Mouse (Mus musculus): Measurements from ENCODE around the gene Glis1. TPM values are rescaled to one million over a fixed set of nuclear protein-coding genes. Genes with fewer than 3 reads are reported as not detected.

Gene Glis1
- polyA plus RNA-seq, 1 experiment, result 0.40 TPM

DNA sequence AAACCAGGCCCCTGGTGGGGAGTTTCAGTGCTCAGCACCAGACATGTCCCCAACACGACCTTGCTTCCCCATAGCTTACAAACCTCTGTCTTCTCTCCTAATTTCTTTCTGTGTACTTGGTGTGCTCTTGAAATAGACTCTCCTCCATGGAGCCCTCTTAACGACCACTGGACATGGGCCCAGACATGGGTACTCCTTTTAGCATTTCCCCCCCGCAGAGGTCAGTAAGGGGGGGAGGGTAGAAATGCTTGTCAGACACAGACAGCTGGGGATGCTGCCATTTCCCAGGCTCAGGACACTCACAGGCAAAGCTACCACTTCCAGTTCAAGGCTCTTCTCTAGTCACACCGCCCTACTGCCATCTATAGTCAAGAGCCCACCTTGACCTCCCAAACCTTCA, 207.2 kb downstream of the Glis1 start:
- H3K36me3 ChIP-seq (ENCODE audit: control insufficient read depth, insufficient read depth), result no peaks in the 10 kb centered on the region
- H3K27me3 ChIP-seq (ENCODE audit: control insufficient read depth, insufficient read depth, insufficient read length), result peaks cover 15% of the 10 kb centered on the region
- no peaks in the 10 kb centered on the region for H3K79me2 ChIP-seq (ENCODE audit: control insufficient read depth, insufficient read depth)
- H3ac ChIP-seq (ENCODE audit: control insufficient read depth, insufficient read length, low read depth), result no peak overlapping the region
- no peak overlapping the region for H3K4me3 ChIP-seq (ENCODE audit: insufficient read depth, poor library complexity, severe bottlenecking)
- H3K79me3 ChIP-seq (ENCODE audit: low read depth), result no peaks in the 10 kb centered on the region
- TF ChIP-seq USF1 (IDR thresholded peaks at IDR 0.05; ENCODE audit: low read depth), result no peak
- TF ChIP-seq MAX (IDR thresholded peaks at IDR 0.05), result no peak
- TF ChIP-seq MYOG (IDR thresholded peaks at IDR 0.05; ENCODE audit: control insufficient read depth, extremely low read depth, insufficient read length), result no peak

DNA sequence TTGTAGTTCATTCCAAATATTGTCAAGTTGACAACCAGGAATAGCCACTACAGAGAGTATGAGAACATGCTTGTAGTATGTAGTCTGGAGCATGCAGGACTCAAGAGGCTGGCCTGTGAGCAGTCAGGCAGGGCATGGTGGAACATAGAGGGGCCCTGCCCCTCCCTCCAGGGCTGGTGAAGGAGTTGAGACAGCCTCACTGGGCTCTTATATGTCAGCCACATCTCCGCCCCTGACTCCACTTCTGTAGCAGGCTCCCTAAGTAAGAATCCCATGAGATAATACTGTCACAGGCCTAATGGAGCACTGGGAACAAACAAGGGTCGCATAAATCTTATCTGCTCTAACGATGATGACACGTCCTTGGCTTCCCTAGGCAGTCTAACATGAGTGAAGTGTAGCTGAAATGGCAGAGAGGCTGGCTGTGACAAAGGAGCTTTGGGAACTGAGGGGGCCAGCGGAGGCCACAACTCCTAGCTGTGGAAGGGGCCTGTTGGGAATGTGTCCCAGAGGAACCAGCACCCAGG, 214.6 kb downstream of the Glis1 start:
- Histone ChIP-seq H3K36me3 (ENCODE audit: control insufficient read depth, insufficient read depth) (no peaks in the 10 kb centered on the region), H3ac (ENCODE audit: control insufficient read depth, insufficient read length, low read depth) (no peak overlapping the region), H3K79me3 (ENCODE audit: low read depth) (no peaks in the 10 kb centered on the region), H3K4me3 (ENCODE audit: insufficient read depth, poor library complexity, severe bottlenecking) (no peak overlapping the region), H3K27me3 (ENCODE audit: control insufficient read depth, insufficient read depth, insufficient read length) (peaks cover 14% of the 10 kb centered on the region), H3K79me2 (ENCODE audit: control insufficient read depth, insufficient read depth) (no peaks in the 10 kb centered on the region)
- TF ChIP-seq MAX (IDR thresholded peaks at IDR 0.05), result no peak

DNA sequence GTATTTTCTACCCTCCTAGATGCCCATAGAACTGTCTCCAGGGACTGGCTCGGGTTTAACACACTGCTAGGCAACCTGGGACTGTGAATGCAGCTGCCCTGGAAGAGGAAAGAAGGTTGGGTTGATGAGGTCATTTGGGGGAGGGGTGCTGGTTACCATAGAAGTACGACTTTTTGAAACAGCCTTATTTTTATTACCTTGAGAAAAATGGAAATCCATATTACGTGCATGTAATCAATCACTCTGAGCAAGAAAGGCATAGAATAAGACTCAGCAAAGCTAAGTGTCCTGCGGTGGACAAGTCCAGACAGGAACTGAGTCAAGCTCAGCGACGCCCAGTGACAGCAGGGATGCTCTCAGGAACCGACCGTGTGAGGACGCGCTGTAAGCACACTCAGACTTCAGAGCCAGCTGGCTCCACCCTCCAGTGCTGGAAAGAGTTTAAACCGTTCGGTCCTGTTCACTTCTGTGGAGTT, 216.7 kb downstream of the Glis1 start:
- Histone ChIP-seq H3K79me2 (ENCODE audit: control insufficient read depth, insufficient read depth) (no peaks in the 10 kb centered on the region), H3K79me3 (ENCODE audit: low read depth) (no peaks in the 10 kb centered on the region), H3K27me3 (ENCODE audit: control insufficient read depth, insufficient read depth, insufficient read length) (peaks cover 33% of the 10 kb centered on the region), H3K4me3 (ENCODE audit: insufficient read depth, poor library complexity, severe bottlenecking) (no peak overlapping the region), H3ac (ENCODE audit: control insufficient read depth, insufficient read length, low read depth) (no peak overlapping the region), H3K36me3 (ENCODE audit: control insufficient read depth, insufficient read depth) (no peaks in the 10 kb centered on the region)
- no peak for TF ChIP-seq MYOD1 (IDR thresholded peaks at IDR 0.05; ENCODE audit: control insufficient read depth, insufficient read length, low read depth)
- no peak for TF ChIP-seq CEBPB (IDR thresholded peaks at IDR 0.05; ENCODE audit: low read depth)
- no peak for TF ChIP-seq USF1 (IDR thresholded peaks at IDR 0.05; ENCODE audit: low read depth)
- no peak for TF ChIP-seq MAX (IDR thresholded peaks at IDR 0.05)
- TF ChIP-seq FOSL1 (IDR thresholded peaks at IDR 0.05; ENCODE audit: insufficient read depth, low read length, poor library complexity, severe bottlenecking), result no peak
- TF ChIP-seq MYOG (IDR thresholded peaks at IDR 0.05; ENCODE audit: control insufficient read depth, extremely low read depth, insufficient read length), result no peak
- TF ChIP-seq CTCF (IDR thresholded peaks at IDR 0.05; ENCODE audit: control insufficient read depth, insufficient read depth, insufficient read length), result no peak

DNA sequence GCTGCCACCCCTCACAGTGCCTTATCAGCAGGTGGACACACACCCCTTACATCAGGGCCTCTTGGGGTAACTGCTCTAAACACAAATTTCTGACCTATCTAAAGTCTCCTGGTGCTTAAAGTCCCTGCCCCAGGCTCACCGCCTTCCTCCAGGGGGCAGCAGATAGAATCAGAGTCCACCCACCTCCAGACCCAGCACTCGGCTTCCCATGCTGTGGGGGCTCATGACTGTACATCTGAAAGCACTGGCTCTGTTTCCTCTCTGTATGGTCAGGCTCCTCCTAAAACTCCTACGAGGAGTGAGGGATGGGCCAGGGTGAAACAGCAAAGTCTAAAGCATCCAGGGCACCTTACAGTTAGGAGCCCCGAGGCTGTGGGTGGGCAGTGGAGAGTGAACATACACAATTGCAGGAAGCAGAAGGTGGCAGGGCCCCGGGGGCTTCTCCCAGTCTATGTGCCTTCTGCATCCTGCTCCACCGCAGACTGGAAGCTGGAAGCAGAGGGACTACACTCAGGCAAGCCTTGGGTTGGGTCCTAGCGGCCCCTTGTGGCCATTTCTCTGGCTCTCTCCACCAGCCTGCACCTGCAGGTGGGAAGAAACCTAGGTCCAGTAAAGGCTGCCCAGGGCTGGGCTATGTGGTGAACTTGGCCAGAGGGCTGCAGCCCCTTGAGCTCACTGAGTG, 218.3 kb downstream of the Glis1 start:
- no peak overlapping the region for H3ac ChIP-seq (ENCODE audit: control insufficient read depth, insufficient read length, low read depth)
- no peaks in the 10 kb centered on the region for H3K36me3 ChIP-seq (ENCODE audit: control insufficient read depth, insufficient read depth)
- TF ChIP-seq FOSL1 (IDR thresholded peaks at IDR 0.05; ENCODE audit: insufficient read depth, low read length, poor library complexity, severe bottlenecking) (no peak), CTCF (IDR thresholded peaks at IDR 0.05; ENCODE audit: control insufficient read depth, insufficient read depth, insufficient read length) (peak; percentile 80)
- H3K27me3 ChIP-seq (ENCODE audit: control insufficient read depth, insufficient read depth, insufficient read length), result peaks cover 35% of the 10 kb centered on the region
- H3K79me2 ChIP-seq (ENCODE audit: control insufficient read depth, insufficient read depth), result no peaks in the 10 kb centered on the region
- H3K4me3 ChIP-seq (ENCODE audit: insufficient read depth, poor library complexity, severe bottlenecking), result no peak overlapping the region
- no peaks in the 10 kb centered on the region for H3K79me3 ChIP-seq (ENCODE audit: low read depth)

DNA sequence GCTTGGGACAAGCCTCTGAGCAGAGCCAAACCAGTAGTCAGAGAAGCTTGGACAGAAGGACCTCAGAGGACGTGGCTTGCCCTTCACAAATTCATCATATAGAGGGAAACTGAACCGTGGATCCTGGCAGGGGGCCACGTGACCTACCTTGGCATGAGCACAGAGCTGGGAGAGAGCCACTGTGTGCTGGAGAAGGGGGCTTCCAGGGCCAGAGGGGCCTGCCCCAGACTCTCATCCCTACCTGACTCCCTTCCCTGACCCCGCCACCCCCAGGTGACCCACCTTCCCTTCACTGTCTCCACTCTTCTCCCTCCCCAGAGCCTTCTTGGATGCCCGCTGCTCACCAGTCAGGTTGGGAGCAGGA, 218.9 kb downstream of the Glis1 start:
- H3K79me2 ChIP-seq (ENCODE audit: control insufficient read depth, insufficient read depth), result no peaks in the 10 kb centered on the region
- no peak overlapping the region for H3ac ChIP-seq (ENCODE audit: control insufficient read depth, insufficient read length, low read depth)
- H3K4me3 ChIP-seq (ENCODE audit: insufficient read depth, poor library complexity, severe bottlenecking), result no peak overlapping the region
- no peaks in the 10 kb centered on the region for H3K36me3 ChIP-seq (ENCODE audit: control insufficient read depth, insufficient read depth)
- TF ChIP-seq CEBPB (IDR thresholded peaks at IDR 0.05; ENCODE audit: low read depth) (no peak), MYOG (IDR thresholded peaks at IDR 0.05; ENCODE audit: control insufficient read depth, extremely low read depth, insufficient read length) (no peak), MYOD1 (IDR thresholded peaks at IDR 0.05; ENCODE audit: control insufficient read depth, insufficient read length, low read depth) (no peak), MAX (IDR thresholded peaks at IDR 0.05) (no peak), USF1 (IDR thresholded peaks at IDR 0.05; ENCODE audit: low read depth) (no peak), CTCF (IDR thresholded peaks at IDR 0.05; ENCODE audit: control insufficient read depth, insufficient read depth, insufficient read length) (no peak), FOSL1 (IDR thresholded peaks at IDR 0.05; ENCODE audit: insufficient read depth, low read length, poor library complexity, severe bottlenecking) (no peak)
- peaks cover 38% of the 10 kb centered on the region for H3K27me3 ChIP-seq (ENCODE audit: control insufficient read depth, insufficient read depth, insufficient read length)
- H3K79me3 ChIP-seq (ENCODE audit: low read depth), result no peaks in the 10 kb centered on the region

DNA sequence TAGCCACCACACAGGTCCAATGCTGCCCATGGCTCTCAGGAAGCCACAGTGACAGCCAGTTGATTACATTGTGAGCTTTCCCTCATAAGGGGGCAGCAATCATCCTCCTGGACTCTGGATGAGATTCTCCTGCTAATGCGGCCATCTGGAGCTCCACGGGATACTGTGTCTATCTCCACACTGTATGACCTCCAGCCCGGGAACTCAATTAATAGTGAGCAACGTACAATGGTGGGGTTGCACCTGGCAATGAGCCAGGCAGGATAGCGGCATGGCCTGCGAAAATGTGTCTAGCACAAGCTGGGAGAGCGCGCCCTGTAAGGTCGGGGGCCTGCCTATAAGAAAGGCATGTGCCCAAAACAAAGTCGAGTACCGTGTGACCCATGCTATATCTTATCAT, 226.3 kb downstream of the Glis1 start:
- Histone ChIP-seq H3K36me3 (ENCODE audit: control insufficient read depth, insufficient read depth) (no peaks in the 10 kb centered on the region), H3K4me3 (ENCODE audit: insufficient read depth, poor library complexity, severe bottlenecking) (no peak overlapping the region), H3ac (ENCODE audit: control insufficient read depth, insufficient read length, low read depth) (no peak overlapping the region), H3K79me3 (ENCODE audit: low read depth) (no peaks in the 10 kb centered on the region), H3K27me3 (ENCODE audit: control insufficient read depth, insufficient read depth, insufficient read length) (peaks cover 23% of the 10 kb centered on the region), H3K79me2 (ENCODE audit: control insufficient read depth, insufficient read depth) (no peaks in the 10 kb centered on the region)
- TF ChIP-seq MYOG (IDR thresholded peaks at IDR 0.05; ENCODE audit: control insufficient read depth, extremely low read depth, insufficient read length) (no peak), CTCF (IDR thresholded peaks at IDR 0.05; ENCODE audit: control insufficient read depth, insufficient read depth, insufficient read length) (no peak), USF1 (IDR thresholded peaks at IDR 0.05; ENCODE audit: low read depth) (no peak), CEBPB (IDR thresholded peaks at IDR 0.05; ENCODE audit: low read depth) (no peak), MYOD1 (IDR thresholded peaks at IDR 0.05; ENCODE audit: control insufficient read depth, insufficient read length, low read depth) (no peak), MAX (IDR thresholded peaks at IDR 0.05) (no peak)
